Mouse (Mus musculus): Measurements from ENCODE around the gene Siva1.

- TF ChIP-seq MAFK (IDR thresholded peaks at IDR 0.05; ENCODE audit: insufficient read depth, low read depth, low read length) (no peak), ZNF384 (IDR thresholded peaks at IDR 0.05; ENCODE audit: low read depth, low read length) (no peak), ZC3H11A (IDR thresholded peaks at IDR 0.05; ENCODE audit: borderline replicate concordance, low read depth, low read length) (no peak), HCFC1 (IDR thresholded peaks at IDR 0.05; ENCODE audit: borderline replicate concordance, insufficient read depth, low read length) (no peak), CHD2 (IDR thresholded peaks at IDR 0.05; ENCODE audit: low read depth, low read length) (no peak)
Observed at GRCm38 (mm10) chr12:112596891-112597500, 47.5 kb upstream of the Siva1 start.
